Mouse (Mus musculus): ENCODE results near the gene Ddost.

DNA sequence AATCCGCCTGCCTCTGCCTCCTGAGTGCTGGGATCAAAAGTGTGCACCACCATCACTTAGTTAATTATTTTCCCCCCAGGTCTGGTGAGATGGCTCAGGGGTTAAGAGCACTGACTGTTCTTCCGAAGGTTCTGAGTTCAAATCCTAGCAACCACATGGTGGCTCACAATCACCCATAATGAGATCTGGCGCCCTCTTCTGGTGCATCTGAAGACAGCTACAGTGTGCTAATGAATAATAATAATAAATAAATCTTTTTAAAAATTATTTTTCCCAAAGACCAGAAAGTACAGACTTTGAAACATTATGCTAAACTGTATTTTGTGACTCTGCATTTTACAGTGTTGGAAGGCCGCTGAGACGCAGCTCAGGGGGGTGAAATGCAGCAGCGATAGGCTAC is 31.1 kb downstream of the Ddost start:
- TF ChIP-seq CTCF (IDR thresholded peaks at IDR 0.05; ENCODE audit: borderline replicate concordance, control insufficient read depth, extremely low read depth, insufficient read depth, low read length, poor library complexity) = no peak
- no peak for TF ChIP-seq POLR2A (IDR thresholded peaks at IDR 0.05; ENCODE audit: control insufficient read depth, extremely low read depth, insufficient read depth, low read length, poor library complexity)

Measured in thymus, adult 2 months (tissue).